Mouse (Mus musculus) limb, embryonic 13.5 days (tissue): ENCODE measurements around the gene Unc50. TPM values are rescaled to one million over a fixed set of nuclear protein-coding genes. Genes with fewer than 3 reads are reported as not detected.

ENCODE experiments used
- ATAC-seq: fragments of 200-750 bp; cut with Nextera tagmentation; 2 replicates; pipeline ENCODE4 v1.8.0; 2017; ENCODE audit warnings: low read depth, moderate number of reproducible peaks, moderate TSS enrichment; ENCODE audit not compliant: low FRiP score
- H3K27ac ChIP-seq: fragments of 300-500 bp; sonication (generic); 2 replicates; pipeline ENCODE4 v1.5.1; 2015; ENCODE audit warnings: inconsistent platforms, mild to moderate bottlenecking, moderate library complexity
- H3K27me3 ChIP-seq: fragments of 300-500 bp; sonication (generic); 2 replicates; pipeline ENCODE4 v1.6.1; 2015; ENCODE audit warnings: mild to moderate bottlenecking, inconsistent platforms
- H3K36me3 ChIP-seq: fragments of 300-500 bp; sonication (generic); 2 replicates; pipeline ENCODE4 v1.6.1; 2015; ENCODE audit warnings: inconsistent platforms, mild to moderate bottlenecking, moderate library complexity
- H3K4me1 ChIP-seq: fragments of 300-500 bp; sonication (generic); 2 replicates; pipeline ENCODE4 v1.6.1; 2015; ENCODE audit warnings: inconsistent platforms
- H3K4me2 ChIP-seq: fragments of 300-500 bp; sonication (generic); replicated peaks from 2 replicates; pipeline ENCODE4 v1.6.1; 2015; ENCODE audit warnings: inconsistent platforms, mild to moderate bottlenecking, moderate library complexity
- H3K4me3 ChIP-seq: fragments of 300-500 bp; sonication (generic); 2 replicates; pipeline ENCODE4 v1.5.1; 2015; ENCODE audit warnings: moderate library complexity, mild to moderate bottlenecking, inconsistent platforms
- H3K9ac ChIP-seq: fragments of 300-500 bp; sonication (generic); 2 replicates; pipeline ENCODE4 v1.6.1; 2015; ENCODE audit warnings: mild to moderate bottlenecking, inconsistent platforms
- H3K9me3 ChIP-seq: fragments of 300-500 bp; sonication (generic); 2 replicates; pipeline ENCODE4 v1.6.1; 2016; ENCODE audit warnings: inconsistent platforms
- WGBS: fragments of 180-500 bp; shearing (Covaris S2); methylation state at CpG from one replicate; pipeline ENCODE4 v1.1.7; 2015; 5-methylcytosine and 5-hydroxymethylcytosine counted together
- polyA plus RNA-seq: library from polyadenylated mRNA; unstranded; fragments of >200 nt; fragmentation: Nextera tagmentation; extraction: Ambion mirVana; gene quantifications from 2 replicates; pipeline ENCODE4 v1.2.1, GENCODE M21; 2015

Gene Unc50
- polyA plus RNA-seq, 1 experiment from 2014 or later: 148 TPM

- Histone ChIP-seq H3K4me3 (no peak overlapping the region), H3K4me1 (no peaks in the 10 kb centered on the region), H3K9ac (no peak overlapping the region), H3K4me2 (no peak overlapping the region), H3K36me3 (peaks cover 5% of the 10 kb centered on the region; the same call in 1 of the 2 replicates), H3K27me3 (no peaks in the 10 kb centered on the region), H3K9me3 (no peaks in the 10 kb centered on the region), H3K27ac (no peak overlapping the region)
- no peak for ATAC-seq
- WGBS: 79% methylated on average over 7 of the region's 7 CpGs
Measured at GRCm38 (mm10) chr1:37457546-37457945, 27.6 kb downstream of the Unc50 start.

GRCm38 (mm10) chr1:37464878-37465452 is 35.0 kb downstream of the Unc50 start:
- 82% methylated on average over 10 of the region's 10 CpGs for WGBS
- Histone ChIP-seq H3K4me3 (no peak overlapping the region), H3K27ac (no peak overlapping the region), H3K4me1 (no peaks in the 10 kb centered on the region), H3K4me2 (no peak overlapping the region), H3K9me3 (no peaks in the 10 kb centered on the region), H3K27me3 (no peaks in the 10 kb centered on the region), H3K9ac (no peak overlapping the region), H3K36me3 (peaks cover 4% of the 10 kb centered on the region)
- no peak for ATAC-seq

- H3K9ac ChIP-seq: no peak overlapping the region
- ATAC-seq: no peak
- no peak overlapping the region for H3K27ac ChIP-seq
- H3K27me3 ChIP-seq: no peaks in the 10 kb centered on the region
- no peak overlapping the region for H3K4me2 ChIP-seq
- H3K4me3 ChIP-seq: no peak overlapping the region
- 76% methylated on average over 3 of the region's 3 CpGs for WGBS
- no peaks in the 10 kb centered on the region for H3K9me3 ChIP-seq
- no peaks in the 10 kb centered on the region for H3K4me1 ChIP-seq
- peaks cover 4% of the 10 kb centered on the region for H3K36me3 ChIP-seq
Measured at GRCm38 (mm10) chr1:37466322-37466995, 36.5 kb downstream of the Unc50 start.

GRCm38 (mm10) chr1:37467806-37468205 is 37.9 kb downstream of the Unc50 start:
- H3K27me3 ChIP-seq: no peaks in the 10 kb centered on the region
- no peaks in the 10 kb centered on the region for H3K9me3 ChIP-seq
- H3K9ac ChIP-seq: no peak overlapping the region
- H3K36me3 ChIP-seq: peaks cover 4% of the 10 kb centered on the region
- WGBS: 87% methylated on average over 4 of the region's 4 CpGs
- ATAC-seq: no peak
- no peaks in the 10 kb centered on the region for H3K4me1 ChIP-seq
- no peak overlapping the region for H3K27ac ChIP-seq
- no peak overlapping the region for H3K4me3 ChIP-seq
- no peak overlapping the region for H3K4me2 ChIP-seq

- 85% methylated on average over 5 of the region's 5 CpGs for WGBS
- H3K4me2 ChIP-seq: no peak overlapping the region
- no peaks in the 10 kb centered on the region for H3K4me1 ChIP-seq
- H3K27ac ChIP-seq: no peak overlapping the region
- no peak overlapping the region for H3K9ac ChIP-seq
- H3K9me3 ChIP-seq: no peaks in the 10 kb centered on the region
- H3K4me3 ChIP-seq: no peak overlapping the region
- no peaks in the 10 kb centered on the region for H3K27me3 ChIP-seq
- ATAC-seq: no peak
- peaks cover 4% of the 10 kb centered on the region for H3K36me3 ChIP-seq
Measured at GRCm38 (mm10) chr1:37469007-37469406, 39.1 kb downstream of the Unc50 start.

GRCm38 (mm10) chr1:37471179-37472148 is 41.5 kb downstream of the Unc50 start:
- Histone ChIP-seq H3K27ac (no peak overlapping the region), H3K9ac (no peak overlapping the region), H3K9me3 (no peaks in the 10 kb centered on the region), H3K4me1 (peaks cover under 1% of the 10 kb centered on the region; the same call in 1 of the 2 replicates), H3K4me3 (no peak overlapping the region), H3K36me3 (peaks cover 4% of the 10 kb centered on the region), H3K4me2 (no peak overlapping the region), H3K27me3 (no peaks in the 10 kb centered on the region)
- 72% methylated on average over 6 of the region's 6 CpGs for WGBS
- no peak for ATAC-seq

GRCm38 (mm10) chr1:37473251-37473650 is 43.3 kb downstream of the Unc50 start:
- H3K36me3 ChIP-seq: peaks cover 3% of the 10 kb centered on the region
- ATAC-seq: no peak
- peaks cover 4% of the 10 kb centered on the region; the same call in 1 of the 2 replicates for H3K4me1 ChIP-seq
- H3K4me3 ChIP-seq: no peak overlapping the region
- H3K4me2 ChIP-seq: no peak overlapping the region
- 82% methylated on average over 10 of the region's 10 CpGs for WGBS
- no peaks in the 10 kb centered on the region for H3K27me3 ChIP-seq
- no peak overlapping the region for H3K27ac ChIP-seq
- H3K9me3 ChIP-seq: no peaks in the 10 kb centered on the region
- H3K9ac ChIP-seq: no peak overlapping the region

GRCm38 (mm10) chr1:37474046-37474445 is 44.1 kb downstream of the Unc50 start:
- H3K9me3 ChIP-seq: no peaks in the 10 kb centered on the region
- ATAC-seq: no peak
- no peaks in the 10 kb centered on the region for H3K36me3 ChIP-seq
- H3K4me3 ChIP-seq: no peak overlapping the region
- H3K4me1 ChIP-seq: peaks cover 4% of the 10 kb centered on the region; the same call in 1 of the 2 replicates
- no peak overlapping the region for H3K27ac ChIP-seq
- WGBS: 86% methylated on average over 8 of the region's 8 CpGs
- H3K27me3 ChIP-seq: no peaks in the 10 kb centered on the region
- H3K9ac ChIP-seq: no peak overlapping the region
- no peak overlapping the region for H3K4me2 ChIP-seq

- 87% methylated on average over 6 of the region's 6 CpGs for WGBS
- H3K4me3 ChIP-seq: no peak overlapping the region
- H3K4me2 ChIP-seq: no peak overlapping the region
- H3K9ac ChIP-seq: no peak overlapping the region
- H3K27me3 ChIP-seq: no peaks in the 10 kb centered on the region
- peaks cover 4% of the 10 kb centered on the region; the same call in 1 of the 2 replicates for H3K4me1 ChIP-seq
- no peaks in the 10 kb centered on the region for H3K9me3 ChIP-seq
- H3K27ac ChIP-seq: no peak overlapping the region
- ATAC-seq: no peak
- H3K36me3 ChIP-seq: no peaks in the 10 kb centered on the region
Measured at GRCm38 (mm10) chr1:37474634-37475190, 44.8 kb downstream of the Unc50 start.

GRCm38 (mm10) chr1:37475312-37475711 is 45.4 kb downstream of the Unc50 start:
- H3K9me3 ChIP-seq: no peaks in the 10 kb centered on the region
- WGBS: 90% methylated on average over 3 of the region's 3 CpGs
- H3K9ac ChIP-seq: no peak overlapping the region
- H3K27me3 ChIP-seq: no peaks in the 10 kb centered on the region
- H3K4me3 ChIP-seq: no peak overlapping the region
- peaks cover 4% of the 10 kb centered on the region; the same call in 1 of the 2 replicates for H3K4me1 ChIP-seq
- H3K27ac ChIP-seq: no peak overlapping the region
- no peak for ATAC-seq
- no peaks in the 10 kb centered on the region for H3K36me3 ChIP-seq
- H3K4me2 ChIP-seq: no peak overlapping the region

- Histone ChIP-seq H3K9ac (no peak overlapping the region), H3K4me1 (peaks cover 4% of the 10 kb centered on the region; the same call in 1 of the 2 replicates), H3K36me3 (peaks cover 4% of the 10 kb centered on the region; the same call in 1 of the 2 replicates), H3K27ac (no peak overlapping the region), H3K9me3 (no peaks in the 10 kb centered on the region), H3K4me3 (no peak overlapping the region), H3K4me2 (no peak overlapping the region), H3K27me3 (no peaks in the 10 kb centered on the region)
- ATAC-seq: no peak
- 86% methylated on average over 5 of the region's 5 CpGs for WGBS
Measured at GRCm38 (mm10) chr1:37477250-37477649, 47.3 kb downstream of the Unc50 start.
